Mouse (Mus musculus): Measurements from ENCODE around the gene Myl12a. TPM values are rescaled to one million over a fixed set of nuclear protein-coding genes. Genes with fewer than 3 reads are reported as not detected.
A peak's percentile ranks its signal among the peaks of the same experiment; 100 is the strongest.

The Myl12a gene
- polyA plus RNA-seq, 1 experiment from 2014 or later: 199 TPM

GRCm38 (mm10) chr17:71017457-71017998 is 14.8 kb upstream of the Myl12a start:
- no peak for ATAC-seq

GRCm38 (mm10) chr17:71014911-71015310 is 12.2 kb upstream of the Myl12a start:
- no peak overlapping the region for H3K27ac ChIP-seq (ENCODE audit: low read depth)
- no peak for DNase-seq

More at GRCm38 (mm10) chr17:71017457-71017998, 14.8 kb upstream of the Myl12a start:
- no peak overlapping the region for H3K4me3 ChIP-seq (ENCODE audit: low read depth, low read length)
- H3K27ac ChIP-seq (ENCODE audit: low read depth): no peak overlapping the region
- no peak for DNase-seq
- TF ChIP-seq EP300 (IDR thresholded peaks at IDR 0.05; ENCODE audit: low read depth) (no peak), CTCF (IDR thresholded peaks at IDR 0.05; ENCODE audit: low read depth) (no peak)
- H3K27me3 ChIP-seq (ENCODE audit: insufficient read depth, low read length): no peaks in the 10 kb centered on the region
- no peaks in the 10 kb centered on the region for H3K4me1 ChIP-seq (ENCODE audit: insufficient read depth)
- H3K36me3 ChIP-seq (replicated peaks; ENCODE audit: insufficient read depth, low read length): no peaks in the 10 kb centered on the region
- H3K4me2 ChIP-seq (ENCODE audit: low read depth, low read length): no peak overlapping the region
- H3K9me3 ChIP-seq (ENCODE audit: low read length): no peaks in the 10 kb centered on the region
- H3K9ac ChIP-seq (replicated peaks): no peak overlapping the region
- WGBS (ENCODE audit: insufficient replicate concordance): 89% methylated on average over 4 of the region's 4 CpGs

GRCm38 (mm10) chr17:71013105-71013504 is 10.4 kb upstream of the Myl12a start:
- ATAC-seq (no peak), DNase-seq (no peak)
- Histone ChIP-seq H3K27me3 (ENCODE audit: insufficient read depth, low read length) (no peaks in the 10 kb centered on the region), H3K27ac (ENCODE audit: low read depth) (no peak overlapping the region), H3K36me3 (replicated peaks; ENCODE audit: insufficient read depth, low read length) (no peaks in the 10 kb centered on the region), H3K9me3 (ENCODE audit: low read length) (no peaks in the 10 kb centered on the region), H3K4me3 (ENCODE audit: low read depth, low read length) (no peak overlapping the region), H3K4me2 (ENCODE audit: low read depth, low read length) (no peak overlapping the region), H3K9ac (replicated peaks) (no peak overlapping the region), H3K4me1 (ENCODE audit: insufficient read depth) (no peaks in the 10 kb centered on the region)
- TF ChIP-seq EP300 (IDR thresholded peaks at IDR 0.05; ENCODE audit: low read depth) (no peak), CTCF (IDR thresholded peaks at IDR 0.05; ENCODE audit: low read depth) (no peak)
- WGBS (ENCODE audit: insufficient replicate concordance): 81% methylated on average over 6 of the region's 6 CpGs

More at GRCm38 (mm10) chr17:71014911-71015310, 12.2 kb upstream of the Myl12a start:
- Histone ChIP-seq H3K36me3 (replicated peaks; ENCODE audit: insufficient read depth, low read length) (no peaks in the 10 kb centered on the region), H3K9me3 (ENCODE audit: low read length) (no peaks in the 10 kb centered on the region), H3K4me1 (ENCODE audit: insufficient read depth) (no peaks in the 10 kb centered on the region), H3K4me3 (ENCODE audit: low read depth, low read length) (no peak overlapping the region), H3K9ac (replicated peaks) (no peak overlapping the region), H3K27me3 (ENCODE audit: insufficient read depth, low read length) (no peaks in the 10 kb centered on the region), H3K4me2 (ENCODE audit: low read depth, low read length) (no peak overlapping the region)
- TF ChIP-seq CTCF (IDR thresholded peaks at IDR 0.05; ENCODE audit: low read depth) (no peak), EP300 (IDR thresholded peaks at IDR 0.05; ENCODE audit: low read depth) (no peak)
- no peak for ATAC-seq
- 64% methylated on average over 5 of the region's 5 CpGs for WGBS (ENCODE audit: insufficient replicate concordance)

- Histone ChIP-seq H3K9ac (replicated peaks) (no peak overlapping the region), H3K36me3 (replicated peaks; ENCODE audit: insufficient read depth, low read length) (no peaks in the 10 kb centered on the region), H3K4me1 (ENCODE audit: insufficient read depth) (no peaks in the 10 kb centered on the region), H3K4me3 (ENCODE audit: low read depth, low read length) (no peak overlapping the region), H3K4me2 (ENCODE audit: low read depth, low read length) (no peak overlapping the region), H3K9me3 (ENCODE audit: low read length) (no peaks in the 10 kb centered on the region), H3K27ac (ENCODE audit: low read depth) (no peak overlapping the region), H3K27me3 (ENCODE audit: insufficient read depth, low read length) (no peaks in the 10 kb centered on the region)
- ATAC-seq: no peak
- 75% methylated on average over 9 of the region's 9 CpGs for WGBS (ENCODE audit: insufficient replicate concordance)
- no peak for TF ChIP-seq CTCF (IDR thresholded peaks at IDR 0.05; ENCODE audit: low read depth)
- no peak for TF ChIP-seq EP300 (IDR thresholded peaks at IDR 0.05; ENCODE audit: low read depth)
- no peak for DNase-seq
These were observed 9.4 kb upstream of the Myl12a start for GRCm38 (mm10) chr17:71011931-71012662.

- DNase-seq (peak; percentile 52), ATAC-seq (peak; percentile 77)
- Histone ChIP-seq H3K9ac (replicated peaks) (no peak overlapping the region), H3K4me3 (ENCODE audit: low read depth, low read length) (no peak overlapping the region), H3K4me1 (ENCODE audit: insufficient read depth) (no peaks in the 10 kb centered on the region), H3K27me3 (ENCODE audit: insufficient read depth, low read length) (no peaks in the 10 kb centered on the region), H3K27ac (ENCODE audit: low read depth) (no peak overlapping the region), H3K4me2 (ENCODE audit: low read depth, low read length) (no peak overlapping the region), H3K36me3 (replicated peaks; ENCODE audit: insufficient read depth, low read length) (no peaks in the 10 kb centered on the region), H3K9me3 (ENCODE audit: low read length) (no peaks in the 10 kb centered on the region)
- 68% methylated on average over 7 of the region's 7 CpGs for WGBS (ENCODE audit: insufficient replicate concordance)
- no peak for TF ChIP-seq EP300 (IDR thresholded peaks at IDR 0.05; ENCODE audit: low read depth)
- no peak for TF ChIP-seq CTCF (IDR thresholded peaks at IDR 0.05; ENCODE audit: low read depth)
These were observed 8.1 kb upstream of the Myl12a start for GRCm38 (mm10) chr17:71010646-71011242.

GRCm38 (mm10) chr17:71009751-71010150 is 7.1 kb upstream of the Myl12a start:
- TF ChIP-seq CTCF (IDR thresholded peaks at IDR 0.05; ENCODE audit: low read depth): no peak
- TF ChIP-seq EP300 (IDR thresholded peaks at IDR 0.05; ENCODE audit: low read depth): no peak
- DNase-seq: no peak
- no peaks in the 10 kb centered on the region for H3K9me3 ChIP-seq (ENCODE audit: low read length)
- ATAC-seq: no peak
- WGBS (ENCODE audit: insufficient replicate concordance): 59% methylated on average over 1 of the region's 1 CpGs
- no peak overlapping the region for H3K27ac ChIP-seq (ENCODE audit: low read depth)
- H3K27me3 ChIP-seq (ENCODE audit: insufficient read depth, low read length): no peaks in the 10 kb centered on the region
- no peak overlapping the region for H3K4me2 ChIP-seq (ENCODE audit: low read depth, low read length)
- no peak overlapping the region for H3K4me3 ChIP-seq (ENCODE audit: low read depth, low read length)
- H3K36me3 ChIP-seq (replicated peaks; ENCODE audit: insufficient read depth, low read length): no peaks in the 10 kb centered on the region
- no peak overlapping the region for H3K9ac ChIP-seq (replicated peaks)
- H3K4me1 ChIP-seq (ENCODE audit: insufficient read depth): no peaks in the 10 kb centered on the region

All from liver, postnatal 0 days (tissue).